Mouse (Mus musculus) MEL (cell line): ENCODE data around the gene Sh3gl2. TPM values are rescaled to one million over a fixed set of nuclear protein-coding genes. Genes with fewer than 3 reads are reported as not detected.

Experiments
- DNase-seq: peaks from one replicate; pipeline ENCODE4 v3.0.0; 2011; ENCODE audit warnings: low read depth, low spot score
- H3K27ac ChIP-seq: 2 replicates; pipeline ENCODE4 v1.5.1; 2012; ENCODE audit warnings: low read depth, mild to moderate bottlenecking, control low read depth, low read length, moderate library complexity; ENCODE audit not compliant: control insufficient read depth
- H3K27me3 ChIP-seq, 2 experiments: fragments of 150-350 bp in 1 of 2; sonication (generic) in 1 of 2; 2 replicates each; pipeline ENCODE4 v1.6.1; 2012; ENCODE audit warnings: low read length in 2 of 2, mild to moderate bottlenecking in 2 of 2, improper control_type of control experiment in 1 of 2, moderate library complexity in 1 of 2; ENCODE audit not compliant: insufficient read depth in 2 of 2, control insufficient read depth in 1 of 2
- H3K36me3 ChIP-seq, 2 experiments: 2 replicates each; pipeline ENCODE4 v1.6.1; 2012 to 2014; ENCODE audit warnings: low read length in 2 of 2, improper control_type of control experiment in 1 of 2, inconsistent platforms in 1 of 2, mild to moderate bottlenecking in 1 of 2; ENCODE audit not compliant: insufficient read depth in 2 of 2, control insufficient read depth in 1 of 2
- H3K4me1 ChIP-seq, 2 experiments: fragments of 150-350 bp in 1 of 2; sonication (generic) in 1 of 2; 2 replicates each; pipeline ENCODE4 v1.6.1; 2012; ENCODE audit warnings: low read length in 2 of 2, improper control_type of control experiment in 1 of 2, mild to moderate bottlenecking in 1 of 2; ENCODE audit not compliant: insufficient read depth in 2 of 2, control insufficient read depth in 1 of 2
- H3K4me3 ChIP-seq, 2 experiments: fragments of 150-350 bp in 1 of 2; sonication (generic) in 1 of 2; 2 replicates each; pipeline ENCODE4 v1.5.1; 2012; ENCODE audit warnings: low read depth in 2 of 2, low read length in 2 of 2, mild to moderate bottlenecking in 2 of 2, moderate library complexity in 2 of 2, control low read depth in 1 of 2, improper control_type of control experiment in 1 of 2; ENCODE audit not compliant: control insufficient read depth in 1 of 2, insufficient read depth in 1 of 2
- H3K79me2 ChIP-seq: 2 replicates; pipeline ENCODE4 v1.6.1; 2012; ENCODE audit warnings: mild to moderate bottlenecking, low read length, moderate library complexity; ENCODE audit not compliant: control insufficient read depth, poor library complexity, insufficient read depth
- H3K9ac ChIP-seq: 2 replicates; pipeline ENCODE4 v1.6.1; 2012; ENCODE audit warnings: low read depth, mild to moderate bottlenecking, control low read depth, low read length, moderate library complexity; ENCODE audit not compliant: control insufficient read depth, poor library complexity, severe bottlenecking
- H3K9me3 ChIP-seq: fragments of 150-350 bp; sonication (generic); replicated peaks from 2 replicates; pipeline ENCODE4 v1.6.1; 2012; ENCODE audit warnings: mild to moderate bottlenecking, low read length, improper control_type of control experiment, moderate library complexity; ENCODE audit not compliant: insufficient read depth
- BHLHE40 ChIP-seq: IDR thresholded peaks from 2 replicates; pipeline ENCODE4 v1.6.1; 2012; ENCODE audit warnings: low read depth, mild to moderate bottlenecking, inconsistent platforms, low read length, improper control_type of control experiment, borderline replicate concordance
- CTCF ChIP-seq, 3 experiments: IDR thresholded peaks in 2 of 3; conservative IDR thresholded peaks in 1 of 3; 2 replicates each; pipeline ENCODE4 v1.5.1; 2011 to 2012; ENCODE audit warnings: low read length in 3 of 3, low read depth in 2 of 3, mild to moderate bottlenecking in 2 of 3, improper control_type of control experiment in 1 of 3, inconsistent platforms in 1 of 3, mixed read lengths in 1 of 3, moderate library complexity in 1 of 3; ENCODE audit not compliant: control insufficient read depth in 1 of 3, insufficient read depth in 1 of 3, poor library complexity in 1 of 3, severe bottlenecking in 1 of 3
- EP300 ChIP-seq, 2 experiments: IDR thresholded peaks; 2 replicates each; pipeline ENCODE4 v1.6.1; 2011; ENCODE audit warnings: improper control_type of control experiment in 2 of 2, low read length in 2 of 2, low read depth in 1 of 2, mild to moderate bottlenecking in 1 of 2
- ETS1 ChIP-seq: IDR thresholded peaks from 2 replicates; pipeline ENCODE4 v1.6.1; 2012; ENCODE audit warnings: low read depth, mild to moderate bottlenecking, inconsistent platforms, low read length, improper control_type of control experiment, moderate library complexity
- GABPA ChIP-seq: IDR thresholded peaks from 2 replicates; pipeline ENCODE4 v1.6.1; 2012; ENCODE audit warnings: low read depth, mild to moderate bottlenecking, inconsistent platforms, low read length, improper control_type of control experiment, moderate library complexity
- GATA1 ChIP-seq: IDR thresholded peaks from 2 replicates; pipeline ENCODE4 v1.6.1; 2011; ENCODE audit warnings: low read depth, low read length, improper control_type of control experiment
- HCFC1 ChIP-seq: IDR thresholded peaks from 2 replicates; pipeline ENCODE4 v1.6.1; 2012; ENCODE audit warnings: low read depth, mild to moderate bottlenecking, inconsistent platforms, low read length, improper control_type of control experiment, moderate library complexity
- JUND ChIP-seq: IDR thresholded peaks from 2 replicates; pipeline ENCODE4 v1.6.1; 2011; ENCODE audit warnings: low read depth, mild to moderate bottlenecking, improper control_type of control experiment, low read length
- MAX ChIP-seq: IDR thresholded peaks from 2 replicates; pipeline ENCODE4 v1.6.1; 2011; ENCODE audit warnings: low read length, improper control_type of control experiment
- MAZ ChIP-seq: IDR thresholded peaks from 2 replicates; pipeline ENCODE4 v1.6.1; 2012; ENCODE audit warnings: low read depth, mild to moderate bottlenecking, inconsistent platforms, low read length, improper control_type of control experiment
- MEF2A ChIP-seq: IDR thresholded peaks from 2 replicates; pipeline ENCODE4 v1.6.1; 2014; ENCODE audit warnings: low read depth, mild to moderate bottlenecking, inconsistent platforms, low read length, improper control_type of control experiment; ENCODE audit not compliant: poor library complexity, insufficient replicate concordance, severe bottlenecking; ENCODE audit errors: extremely low read depth
- NRF1 ChIP-seq: IDR thresholded peaks from 2 replicates; pipeline ENCODE4 v1.6.1; 2014; ENCODE audit warnings: low read depth, mild to moderate bottlenecking, inconsistent platforms, low read length, improper control_type of control experiment, moderate library complexity; ENCODE audit not compliant: poor library complexity, insufficient read depth, severe bottlenecking
- POLR2A ChIP-seq, 2 experiments: IDR thresholded peaks; 2 replicates each; pipeline ENCODE4 v1.6.1; 2011 to 2012; ENCODE audit warnings: low read length in 2 of 2, mild to moderate bottlenecking in 2 of 2, control low read depth in 1 of 2, improper control_type of control experiment in 1 of 2, low read depth in 1 of 2, moderate library complexity in 1 of 2; ENCODE audit not compliant: control insufficient read depth in 1 of 2, insufficient read depth in 1 of 2, poor library complexity in 1 of 2
- RAD21 ChIP-seq: IDR thresholded peaks from 2 replicates; pipeline ENCODE4 v1.6.1; 2011; ENCODE audit warnings: mild to moderate bottlenecking, low read depth, low read length, improper control_type of control experiment
- SMC3 ChIP-seq: IDR thresholded peaks from 2 replicates; pipeline ENCODE4 v1.6.1; 2011; ENCODE audit warnings: low read depth, low read length, improper control_type of control experiment
- TCF12 ChIP-seq: IDR thresholded peaks from 2 replicates; pipeline ENCODE4 v1.6.1; 2014; ENCODE audit warnings: low read depth, mild to moderate bottlenecking, inconsistent platforms, low read length, improper control_type of control experiment, moderate library complexity
- USF2 ChIP-seq, 2 experiments: IDR thresholded peaks; 2 replicates each; pipeline ENCODE4 v1.6.1; 2011 to 2012; ENCODE audit warnings: improper control_type of control experiment in 2 of 2, low read length in 2 of 2, borderline replicate concordance in 1 of 2, inconsistent platforms in 1 of 2, low read depth in 1 of 2, mild to moderate bottlenecking in 1 of 2; ENCODE audit not compliant: insufficient read depth in 1 of 2
- ZC3H11A ChIP-seq: IDR thresholded peaks from 2 replicates; pipeline ENCODE4 v1.6.1; 2012; ENCODE audit warnings: low read depth, mild to moderate bottlenecking, inconsistent platforms, low read length, improper control_type of control experiment
- ZNF384 ChIP-seq: IDR thresholded peaks from 2 replicates; pipeline ENCODE4 v1.6.1; 2012; ENCODE audit warnings: low read depth, mild to moderate bottlenecking, inconsistent platforms, low read length, improper control_type of control experiment
- polyA plus RNA-seq, 2 experiments: library from polyadenylated mRNA; stranded (reverse) in 1 of 2; unstranded in 1 of 2; fragments of >175 nt in 1 of 2; fragments of >200 nt in 1 of 2; gene quantifications; 2 replicates each; pipeline versions ENCODE4 v1.2.1 to v1.2.4; 2012; ENCODE audit warnings: low replicate concordance in 2 of 2, low read depth in 1 of 2; ENCODE audit not compliant: insufficient read length in 2 of 2, insufficient read depth in 1 of 2, missing spikeins in 1 of 2
- total RNA-seq: library from RNA; depleted of rRNA; stranded (reverse); fragments of 300-350 nt; gene quantifications from 2 replicates; pipeline ENCODE4 v1.2.3, GENCODE M21; 2012

Sh3gl2 gene
- total and polyA plus RNA-seq, 3 experiments, result not detected

DNA sequence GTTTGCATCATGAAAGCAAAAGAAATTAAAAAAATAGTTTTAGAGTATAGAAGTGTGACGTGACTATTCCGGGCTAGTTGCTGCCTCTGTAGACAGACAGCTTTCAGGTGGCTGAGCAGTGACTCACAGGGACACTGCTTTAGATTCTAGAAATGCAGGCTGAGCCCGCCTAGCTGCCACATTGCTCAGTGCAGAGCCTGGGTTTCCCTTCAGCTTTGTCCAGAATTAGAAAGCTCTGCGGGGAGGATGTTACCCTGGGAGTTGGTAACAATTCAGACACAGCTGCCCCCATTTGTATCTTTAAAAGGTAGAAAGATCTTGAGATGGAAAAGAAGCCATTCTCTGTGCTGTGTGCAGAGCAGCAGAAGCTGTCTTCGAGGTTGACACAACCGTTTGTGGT is 166.1 kb downstream of the Sh3gl2 start:
- H3K36me3 ChIP-seq, result no peaks in the 10 kb centered on the region
- H3K4me3 ChIP-seq, result no peak overlapping the region
- DNase-seq, result no peak
- H3K4me1 ChIP-seq, result no peaks in the 10 kb centered on the region
- no peaks in the 10 kb centered on the region for H3K9me3 ChIP-seq
- no peaks in the 10 kb centered on the region for H3K79me2 ChIP-seq
- no peak overlapping the region for H3K9ac ChIP-seq
- TF ChIP-seq BHLHE40, result no peak
- no peak for TF ChIP-seq HCFC1
- TF ChIP-seq RAD21, result no peak
- no peak for TF ChIP-seq NRF1
- TF ChIP-seq POLR2A (IDR thresholded peaks at IDR 0.05; ENCODE audit: control insufficient read depth in 1 of 2, insufficient read depth in 1 of 2, low read depth in 1 of 2, low read length in 2 of 2, poor library complexity in 1 of 2), result no peak
- no peaks in the 10 kb centered on the region for H3K27me3 ChIP-seq
- no peak overlapping the region for H3K27ac ChIP-seq

DNA sequence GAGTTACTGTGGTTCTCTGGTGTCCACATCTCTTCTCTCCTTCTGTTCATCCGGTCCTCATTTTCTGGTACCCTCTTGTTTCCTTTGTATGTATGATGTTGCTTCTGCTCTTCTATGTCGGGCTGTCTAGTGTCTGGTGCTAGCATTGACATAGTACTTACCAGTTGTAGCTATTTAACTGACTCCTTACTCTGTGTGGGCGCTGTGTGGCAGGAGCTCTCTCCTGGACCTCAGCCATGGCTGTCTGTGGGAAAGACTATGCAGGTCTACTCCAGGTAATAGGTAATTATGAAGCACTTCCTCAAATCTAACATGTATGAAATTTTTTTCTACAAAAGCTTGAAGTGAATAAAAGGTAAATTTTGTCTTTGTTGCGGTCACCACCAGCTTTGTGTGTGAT is 169.9 kb downstream of the Sh3gl2 start:
- Histone ChIP-seq H3K4me1 (no peaks in the 10 kb centered on the region), H3K9me3 (no peaks in the 10 kb centered on the region), H3K79me2 (no peaks in the 10 kb centered on the region), H3K27me3 (no peaks in the 10 kb centered on the region), H3K36me3 (no peaks in the 10 kb centered on the region), H3K9ac (no peak overlapping the region), H3K4me3 (no peak overlapping the region), H3K27ac (no peak overlapping the region)
- no peak for DNase-seq
- no peak for TF ChIP-seq GATA1
- TF ChIP-seq ZC3H11A, result no peak
- TF ChIP-seq MAX, result no peak
- TF ChIP-seq MAZ, result no peak
- no peak for TF ChIP-seq CTCF (IDR thresholded peaks at IDR 0.05 in 2 of 3, conservative IDR thresholded peaks at IDR 0.05 in 1 of 3; ENCODE audit: control insufficient read depth in 1 of 3, insufficient read depth in 1 of 3, low read depth in 2 of 3, low read length in 3 of 3, poor library complexity in 1 of 3, severe bottlenecking in 1 of 3)
- no peak for TF ChIP-seq JUND
- TF ChIP-seq NRF1, result no peak
- no peak for TF ChIP-seq TCF12

GRCm38 (mm10) chr4:85376187-85376586 is 171.3 kb downstream of the Sh3gl2 start:
- no peaks in the 10 kb centered on the region for H3K27me3 ChIP-seq
- TF ChIP-seq POLR2A (IDR thresholded peaks at IDR 0.05; ENCODE audit: control insufficient read depth in 1 of 2, insufficient read depth in 1 of 2, low read depth in 1 of 2, low read length in 2 of 2, poor library complexity in 1 of 2) (no peak), GABPA (no peak), BHLHE40 (no peak), SMC3 (no peak), MEF2A (no peak), EP300 (IDR thresholded peaks at IDR 0.05; ENCODE audit: low read depth in 1 of 2, low read length in 2 of 2) (no peak), MAZ (no peak), ETS1 (no peak), USF2 (IDR thresholded peaks at IDR 0.05; ENCODE audit: borderline replicate concordance in 1 of 2, insufficient read depth in 1 of 2, low read depth in 1 of 2, low read length in 2 of 2) (no peak), TCF12 (no peak), ZNF384 (no peak), MAX (no peak), CTCF (IDR thresholded peaks at IDR 0.05 in 2 of 3, conservative IDR thresholded peaks at IDR 0.05 in 1 of 3; ENCODE audit: control insufficient read depth in 1 of 3, insufficient read depth in 1 of 3, low read depth in 2 of 3, low read length in 3 of 3, poor library complexity in 1 of 3, severe bottlenecking in 1 of 3) (no peak)
- TF ChIP-seq, all 39 proteins: peak for 0
- Histone ChIP-seq H3K9me3 (no peaks in the 10 kb centered on the region), H3K9ac (no peak overlapping the region), H3K36me3 (no peaks in the 10 kb centered on the region), H3K4me3 (no peak overlapping the region), H3K4me1 (no peaks in the 10 kb centered on the region), H3K27ac (no peak overlapping the region), H3K79me2 (no peaks in the 10 kb centered on the region)
- DNase-seq, result no peak
